15 mouse cellular contexts compared by ENCODE assay signal in genomic region chr10:29802637-29803036, GRCm38 (mm10).
"Had no signal": no experiment of that assay in that cellular context is flagged by ENCODE, and none has a peak within 500 bp of the region (broad histone marks: within the 10 kb centered on the region; RNA-seq: fewer than 3 reads in every experiment).

No protein-coding gene starts in this region.

- H3K4me1 ChIP-seq: neural tube, embryonic 12.5 days; neural tube, embryonic 13.5 days; neural tube, embryonic 15.5 days; stomach, embryonic 15.5 days had no signal

- H3K27me3 ChIP-seq: neural tube, embryonic 12.5 days; neural tube, embryonic 13.5 days; neural tube, embryonic 15.5 days; stomach, embryonic 15.5 days had no signal

- H3K36me3 ChIP-seq: neural tube, embryonic 12.5 days; neural tube, embryonic 13.5 days; neural tube, embryonic 15.5 days; stomach, embryonic 15.5 days had no signal

- DNase-seq: retina, postnatal 1 day; right cerebral cortex, adult 18-20 months; right cerebral cortex, postnatal 14 days; right cerebral cortex, postnatal 25 days; right cerebral cortex, postnatal 4 days; spleen, adult 18-20 months; thymus, adult 2 months; thymus, postnatal 14 days; thymus, postnatal 25 days; thymus, postnatal 36 days; thymus, postnatal 4 days had no signal

- H3K4me3 ChIP-seq: neural tube, embryonic 12.5 days; neural tube, embryonic 13.5 days; neural tube, embryonic 15.5 days; stomach, embryonic 15.5 days had no signal

- H3K9me3 ChIP-seq: neural tube, embryonic 12.5 days; neural tube, embryonic 13.5 days; neural tube, embryonic 15.5 days; stomach, embryonic 15.5 days had no signal
